In genomic region chr17:80229396-80229795, GRCm38 (mm10) we compare ENCODE assay signal across 17 mouse cellular contexts. TPM values are rescaled to one million over a fixed set of nuclear protein-coding genes. Genes with fewer than 3 reads are reported as not detected.
DNase-seq lines count a peak whose midpoint lies in the region; ATAC-seq and TF ChIP-seq lines count a peak whose summit lies in the region.
"Had no signal": no experiment of that assay in that cellular context is flagged by ENCODE, and none has a peak within 500 bp of the region (broad histone marks: within the 10 kb centered on the region; RNA-seq: fewer than 3 reads in every experiment).

No protein-coding gene starts in this region.

- dilution Hi-C loops in CH12.LX (cut with MboI; ENCODE audit: extremely low pct_ligation_motif_present, extremely low pct_unique_long_range_greater_than_20kb, low sequenced_read_pairs): no loop called here

- no peaks in the 10 kb centered on the region for H3K27me3 ChIP-seq in hindbrain, embryonic 15.5 days
- no peaks in the 10 kb centered on the region for H3K27me3 ChIP-seq in hindbrain, embryonic 11.5 days (ENCODE audit: control insufficient read depth, insufficient read depth, low read length)
- H3K27me3 ChIP-seq in CH12.LX (replicated peaks): no peaks in the 10 kb centered on the region
- H3K27me3 ChIP-seq: embryonic facial prominence, embryonic 12.5 days; midbrain, embryonic 15.5 days; neural tube, embryonic 12.5 days had no signal

- intact Hi-C loops in gastrocnemius, postnatal 36 days (cut with DNase I): no loop called here

- TF ChIP-seq POLR2A in CH12.LX (IDR thresholded peaks at IDR 0.05; ENCODE audit: low read depth, low read length): no peak
- TF ChIP-seq POLR2A in lung, adult 2 months (IDR thresholded peaks at IDR 0.05; ENCODE audit: borderline replicate concordance, extremely low read depth, low read depth, low read length): no peak

- H3K36me3 ChIP-seq in hindbrain, embryonic 15.5 days: no peaks in the 10 kb centered on the region
- no peaks in the 10 kb centered on the region for H3K36me3 ChIP-seq in hindbrain, embryonic 11.5 days (ENCODE audit: control insufficient read depth, insufficient read depth, low read length)
- H3K36me3 ChIP-seq in CH12.LX (replicated peaks in 1 of 2; ENCODE audit: control insufficient read depth in 1 of 2, insufficient read depth in 1 of 2, low read length in 1 of 2): peaks cover 11 to 48% of the 10 kb centered on the region in 2 experiments
- H3K36me3 ChIP-seq: midbrain, embryonic 15.5 days; neural tube, embryonic 12.5 days had no signal

- H3K27ac ChIP-seq in hindbrain, embryonic 15.5 days (replicated peaks): 0 out of 2 replicates have a peak overlapping the region, but pooled peaks have one; percentile 39
- H3K27ac ChIP-seq in hindbrain, embryonic 11.5 days (ENCODE audit: low read depth, low read length): no peak overlapping the region
- no peak overlapping the region for H3K27ac ChIP-seq in CH12.LX (ENCODE audit: insufficient read depth, low read depth)
- H3K27ac ChIP-seq: embryonic facial prominence, embryonic 12.5 days; macrophage; midbrain, embryonic 15.5 days; neural tube, embryonic 12.5 days had no signal

- H3K4me1 ChIP-seq in hindbrain, embryonic 15.5 days (replicated peaks): peaks cover 5% of the 10 kb centered on the region
- no peaks in the 10 kb centered on the region for H3K4me1 ChIP-seq in hindbrain, embryonic 11.5 days (replicated peaks; ENCODE audit: control insufficient read depth, insufficient read depth, low read length)
- H3K4me1 ChIP-seq in CH12.LX (ENCODE audit: control insufficient read depth in 1 of 2, insufficient read depth in 2 of 2): peaks cover 2 to 50% of the 10 kb centered on the region in 2 experiments; a peak in 3 of 4 replicates
- no peaks in the 10 kb centered on the region for H3K4me1 ChIP-seq in lung, adult 2 months (ENCODE audit: control insufficient read depth, insufficient read depth, low read length)

- in situ Hi-C loops in CH12.LX (cut with MboI; ENCODE audit: low pct_ligation_motif_present, low pct_unique_long_range_greater_than_20kb, low sequenced_read_pairs): no loop called here

- WGBS in hindbrain, embryonic 15.5 days: 72% methylated on average over 2 of the region's 2 CpGs
- WGBS in hindbrain, embryonic 11.5 days: 94% methylated on average over 2 of the region's 2 CpGs
- WGBS in lung, adult 2 months: 71% methylated on average over 2 of the region's 2 CpGs

- H3K9ac ChIP-seq in hindbrain, embryonic 15.5 days: no peak overlapping the region
- no peak overlapping the region for H3K9ac ChIP-seq in hindbrain, embryonic 11.5 days (ENCODE audit: low read depth, low read length)
- no peak overlapping the region for H3K9ac ChIP-seq in CH12.LX (ENCODE audit: insufficient read depth, low read depth)
- H3K9ac ChIP-seq: embryonic facial prominence, embryonic 12.5 days; midbrain, embryonic 15.5 days; neural tube, embryonic 12.5 days had no signal

- no peak for TF ChIP-seq CTCF in CH12.LX (conservative IDR thresholded peaks at IDR 0.05 in 1 of 2, IDR thresholded peaks at IDR 0.05 in 1 of 2; ENCODE audit: low read depth in 2 of 2, low read length in 2 of 2)
- TF ChIP-seq CTCF in lung, adult 2 months (IDR thresholded peaks at IDR 0.05; ENCODE audit: insufficient read depth, low read length): no peak

- ATAC-seq in hindbrain, embryonic 15.5 days (ENCODE audit: low FRiP score, low read depth): 0 out of 2 replicates have a peak, but pooled peaks have one; percentile 20
- no peak for ATAC-seq in hindbrain, embryonic 11.5 days (ENCODE audit: low FRiP score)
- ATAC-seq: CD4-positive, CD25-positive, alpha-beta regulatory T cell, adult 4 months; midbrain, embryonic 15.5 days had no signal

- H3K79me2 ChIP-seq in CH12.LX (replicated peaks; ENCODE audit: control insufficient read depth, extremely low read depth, insufficient read depth, poor library complexity, severe bottlenecking): peaks cover 11% of the 10 kb centered on the region

- H3K4me3 ChIP-seq in hindbrain, embryonic 15.5 days: no peak overlapping the region
- H3K4me3 ChIP-seq in hindbrain, embryonic 11.5 days (ENCODE audit: low read depth, low read length): no peak overlapping the region
- no peak overlapping the region for H3K4me3 ChIP-seq in CH12.LX (replicated peaks in 1 of 3; ENCODE audit: low read depth in 2 of 3, low read length in 2 of 3, poor library complexity in 1 of 3)
- no peak overlapping the region for H3K4me3 ChIP-seq in lung, adult 2 months (replicated peaks; ENCODE audit: extremely low read depth, low read depth, low read length)
- H3K4me3 ChIP-seq: embryonic facial prominence, embryonic 12.5 days; midbrain, embryonic 15.5 days; neural tube, embryonic 12.5 days had no signal

- H3K9me3 ChIP-seq in hindbrain, embryonic 15.5 days: no peaks in the 10 kb centered on the region
- H3K9me3 ChIP-seq in hindbrain, embryonic 11.5 days (ENCODE audit: control insufficient read depth, low read length): no peaks in the 10 kb centered on the region
- no peaks in the 10 kb centered on the region for H3K9me3 ChIP-seq in CH12.LX (replicated peaks; ENCODE audit: low read length)
- H3K9me3 ChIP-seq: embryonic facial prominence, embryonic 12.5 days; midbrain, embryonic 15.5 days; neural tube, embryonic 12.5 days had no signal

- no peak for TF ChIP-seq RAD21 in CH12.LX (IDR thresholded peaks at IDR 0.05; ENCODE audit: low read depth, low read length)

- peak; percentile 16; the same call in 1 of the 2 replicates for TF ChIP-seq EP300 in CH12.LX (IDR thresholded peaks at IDR 0.05; ENCODE audit: low read length)

- peak; percentile 17 for DNase-seq in gastrocnemius, adult 18-20 months (ENCODE audit: low spot score)
- no peak for DNase-seq in gastrocnemius, postnatal 36 days
- no peak for DNase-seq in hindbrain, embryonic 11.5 days (ENCODE audit: low spot score)
- no peak for DNase-seq in CH12.LX (ENCODE audit: extremely low read depth)
- DNase-seq in adrenal gland, adult 8-10 months: peak; percentile 26
- DNase-seq in urinary bladder, postnatal 25 days (ENCODE audit: low spot score): no peak
- no peak for DNase-seq in lung, adult 2 months
- DNase-seq: kidney, adult 11 months; kidney, postnatal 14 days; thymus, postnatal 4 days had no signal

- H3K4me2 ChIP-seq in hindbrain, embryonic 15.5 days: no peak overlapping the region
- no peak overlapping the region for H3K4me2 ChIP-seq in hindbrain, embryonic 11.5 days (replicated peaks; ENCODE audit: low read depth, low read length)
- H3K4me2 ChIP-seq in CH12.LX (ENCODE audit: insufficient read depth, low read depth, poor library complexity, severe bottlenecking): no peak overlapping the region
- H3K4me2 ChIP-seq: embryonic facial prominence, embryonic 12.5 days; midbrain, embryonic 15.5 days; neural tube, embryonic 12.5 days had no signal

TF ChIP-seq in CH12.LX, 34 proteins besides CTCF, POLR2A, EP300 and RAD21 (continues in another document):
- TF ChIP-seq TCF12 (IDR thresholded peaks at IDR 0.05; ENCODE audit: low read depth, low read length): no peak
- TF ChIP-seq RCOR1 (conservative IDR thresholded peaks at IDR 0.05; ENCODE audit: low read depth, low read length): no peak
- no peak for TF ChIP-seq KAT2A (IDR thresholded peaks at IDR 0.05; ENCODE audit: insufficient replicate concordance, low read length)
- TF ChIP-seq USF2 (conservative IDR thresholded peaks at IDR 0.05; ENCODE audit: low read depth, low read length): no peak
- TF ChIP-seq MAZ (IDR thresholded peaks at IDR 0.05; ENCODE audit: low read depth, low read length): no peak
- no peak for TF ChIP-seq ETS1 (conservative IDR thresholded peaks at IDR 0.05; ENCODE audit: low read depth, low read length)
- no peak for TF ChIP-seq MYC (IDR thresholded peaks at IDR 0.05; ENCODE audit: low read depth, low read length)
- no peak for TF ChIP-seq TBP (conservative IDR thresholded peaks at IDR 0.05; ENCODE audit: low read depth, low read length)
- no peak for TF ChIP-seq SMC3 (IDR thresholded peaks at IDR 0.05; ENCODE audit: low read depth, low read length)
- TF ChIP-seq JUN (IDR thresholded peaks at IDR 0.05; ENCODE audit: insufficient read depth, low read depth, low read length): no peak
- TF ChIP-seq ZC3H11A (IDR thresholded peaks at IDR 0.05; ENCODE audit: low read depth, low read length): no peak
- no peak for TF ChIP-seq MXI1 (IDR thresholded peaks at IDR 0.05; ENCODE audit: low read depth, low read length)
- TF ChIP-seq ZNF384 (IDR thresholded peaks at IDR 0.05; ENCODE audit: low read depth, low read length): no peak

RNA-seq across cellular contexts. Expression of gene Gemin6, which starts 5.2 kb away (rescaled TPM):
- total RNA-seq in gastrocnemius, adult 18-20 months (2021): 1 to 10 TPM; 7.1 to 7.8 TPM
- 1 to 10 TPM; 4.4 to 6.3 TPM for total RNA-seq in gastrocnemius, postnatal 36 days (2021)
- polyA plus RNA-seq in hindbrain, embryonic 15.5 days (2015; fragmentation: Nextera tagmentation; extraction: Ambion mirVana): 17.6 and 23.8 TPM in 2 replicates
- polyA plus RNA-seq in hindbrain, embryonic 11.5 days (2014; fragmentation: Nextera tagmentation; extraction: Ambion mirVana): 37.9 and 41.5 TPM in 2 replicates
- total RNA-seq in CH12.LX (2012; rRNA removed): 65.6 and 85.9 TPM in 2 replicates
- 120 and 143 TPM in 2 replicates for total RNA-seq in CH12.LX (2014; rRNA removed)
- polyA plus RNA-seq in CH12.LX (2012; ENCODE audit: insufficient read length, low read depth): 63.4 and 66.0 TPM in 2 replicates
- 10 to 100 TPM in 1 of 4 experiments, 1 to 10 TPM in 3; 6.9 to 10.9 (median 9.2) TPM for total RNA-seq in adrenal gland, adult 8-10 months (2022)
- 0.79 and 1.6 TPM in 2 replicates for polyA plus RNA-seq in lung, adult 2 months (2012; rRNA removed)

RNA-seq across cellular contexts. Expression of gene Ttc39d, which starts 22.1 kb away (rescaled TPM):
- not detected for total RNA-seq in gastrocnemius, adult 18-20 months (2021)
- total RNA-seq in gastrocnemius, postnatal 36 days (2021): not detected
- 0.08 and 0.29 TPM in 2 replicates for polyA plus RNA-seq in hindbrain, embryonic 15.5 days (2015; fragmentation: Nextera tagmentation; extraction: Ambion mirVana)
- polyA plus RNA-seq in hindbrain, embryonic 11.5 days (2014; fragmentation: Nextera tagmentation; extraction: Ambion mirVana): 0.20 TPM in 1 of 2 replicates, not detected in the other
- 0.13 TPM in 1 of 2 replicates, not detected in the other for total RNA-seq in CH12.LX (2012; rRNA removed)
- total RNA-seq in CH12.LX (2014; rRNA removed): not detected in 2 replicates
- not detected in 2 replicates for polyA plus RNA-seq in CH12.LX (2012; ENCODE audit: insufficient read length, low read depth)
- total RNA-seq in adrenal gland, adult 8-10 months (2022): under 1 TPM in 2 of 4 experiments, not detected in 2; 0.09 to 0.11 TPM
- 0.06 TPM in 1 of 2 replicates, not detected in the other for polyA plus RNA-seq in lung, adult 2 months (2012; rRNA removed)
- polyA plus RNA-seq: CD4-positive, CD25-positive, alpha-beta regulatory T cell, adult 4 months; liver, embryonic 16.5 days; macrophage; neural tube, embryonic 12.5 days had no signal

RNA-seq across cellular contexts. Expression of gene Srsf7, which starts 22.3 kb away (rescaled TPM):
- 10 to 100 TPM; 26.3 to 31.9 TPM for total RNA-seq in gastrocnemius, adult 18-20 months (2021)
- 10 to 100 TPM; 22.9 to 27.4 TPM for total RNA-seq in gastrocnemius, postnatal 36 days (2021)
- polyA plus RNA-seq in hindbrain, embryonic 15.5 days (2015; fragmentation: Nextera tagmentation; extraction: Ambion mirVana): 372 and 395 TPM in 2 replicates
- polyA plus RNA-seq in hindbrain, embryonic 11.5 days (2014; fragmentation: Nextera tagmentation; extraction: Ambion mirVana): 773 and 810 TPM in 2 replicates
- total RNA-seq in CH12.LX (2012; rRNA removed): 268 and 366 TPM in 2 replicates
- total RNA-seq in CH12.LX (2014; rRNA removed): 442 and 482 TPM in 2 replicates
- polyA plus RNA-seq in CH12.LX (2012; ENCODE audit: insufficient read length, low read depth): 383 and 398 TPM in 2 replicates
- 100 to 1,000 TPM in 3 of 4 experiments, 10 to 100 TPM in 1; 96.8 to 150 (median 119) TPM for total RNA-seq in adrenal gland, adult 8-10 months (2022)
- 31.5 and 46.7 TPM in 2 replicates for polyA plus RNA-seq in lung, adult 2 months (2012; rRNA removed)

Comparison
In these comparisons a context has a peak if more than half of its experiments do, and no peak if none do; other contexts are left out.
1. DNase-seq: peak in gastrocnemius, adult 18-20 months (single experiment) and adrenal gland, adult 8-10 months (single experiment); none in gastrocnemius, postnatal 36 days (0 of 2), hindbrain, embryonic 11.5 days (single experiment), CH12.LX (single experiment), urinary bladder, postnatal 25 days (single experiment) and lung, adult 2 months (single experiment).
2. RNA of gene Gemin6, which starts 5.2 kb away (total RNA-seq): 65.6 to 143 TPM in CH12.LX; 6.9 to 10.9 TPM in adrenal gland, adult 8-10 months, 7.1 to 7.8 TPM in gastrocnemius, adult 18-20 months and 4.4 to 6.3 TPM in gastrocnemius, postnatal 36 days; every median in the first group is over 4 times any median in the second.